Mouse (Mus musculus): ENCODE measurements around the gene Gm11060.

DNA sequence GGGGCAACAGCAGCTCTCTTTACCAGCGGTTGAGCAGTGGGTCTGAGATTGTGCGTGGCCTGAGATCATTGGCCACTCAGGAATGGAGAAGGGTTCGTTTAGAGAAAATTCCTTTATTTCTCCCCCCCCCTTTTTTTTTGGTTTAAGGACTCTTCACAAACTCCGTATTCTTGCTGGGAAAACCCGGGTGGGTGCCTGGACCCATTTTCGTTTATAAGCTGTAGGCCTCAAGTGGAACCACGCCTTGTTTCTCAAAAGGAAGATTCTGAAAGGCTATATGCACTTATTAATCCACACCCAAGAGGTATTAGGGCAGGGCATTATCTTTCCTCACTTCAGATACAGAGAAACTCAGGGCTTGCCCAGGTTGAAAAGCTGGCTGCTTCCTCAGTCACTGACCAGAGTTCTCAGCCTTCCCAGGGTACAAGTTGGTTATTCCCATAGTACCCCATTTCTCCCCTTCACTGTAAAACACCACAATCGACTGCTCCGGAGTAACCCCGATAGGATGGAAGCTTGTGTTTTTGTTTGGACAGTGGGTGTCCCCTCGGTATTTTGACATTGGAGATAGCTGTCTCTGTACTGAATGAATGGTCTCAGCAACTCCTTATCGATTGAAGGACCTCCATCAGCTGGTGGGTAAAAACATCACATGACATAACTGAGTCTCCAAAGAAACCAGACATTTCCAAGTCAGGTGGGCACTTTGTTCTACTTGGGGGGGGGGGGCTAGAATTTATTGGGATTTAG, 39.4 kb downstream of the Gm11060 start:
- no peak for TF ChIP-seq POLR2A (IDR thresholded peaks at IDR 0.05; ENCODE audit: borderline replicate concordance, low read depth, low read length)
- no peak for TF ChIP-seq CTCF (IDR thresholded peaks at IDR 0.05; ENCODE audit: low read depth, low read length)

Data from bone marrow macrophage, adult 2 months (primary cell).